Mouse (Mus musculus): ENCODE measurements around the gene Dlg3.

The Dlg3 gene

GRCm38 (mm10) chrX:100767181-100767884 lies at the start of gene Dlg3:
Gene Dlg3 (plus strand): TSS chrX:100767722.
- peak in 1 of 2 experiments; percentile 17 for DNase-seq

GRCm38 (mm10) chrX:100728947-100729346 lies 38.6 kb upstream of the Dlg3 start:
- peak; percentile 60 to 69 for DNase-seq

- peak; percentile 52 to 59 for DNase-seq
Measured at GRCm38 (mm10) chrX:100729665-100730188, 37.8 kb upstream of the Dlg3 start, which contains the start of gene Gdpd2. Gene Gdpd2 (plus strand): TSS chrX:100729873.

- DNase-seq = no peak
Measured at GRCm38 (mm10) chrX:100730266-100730665, 37.3 kb upstream of the Dlg3 start.

- peak; percentile 61 to 64 for DNase-seq
Measured at GRCm38 (mm10) chrX:100734359-100734758, 33.2 kb upstream of the Dlg3 start.

- DNase-seq = peak; percentile 66 to 81
Measured at GRCm38 (mm10) chrX:100738918-100739317, 28.6 kb upstream of the Dlg3 start.

GRCm38 (mm10) chrX:100739443-100739842 lies 28.1 kb upstream of the Dlg3 start:
- DNase-seq = no peak

- no peak for DNase-seq
Measured at GRCm38 (mm10) chrX:100740785-100741184, 26.7 kb upstream of the Dlg3 start.

- peak; percentile 35 to 71 for DNase-seq
Measured at GRCm38 (mm10) chrX:100741940-100742339, 25.6 kb upstream of the Dlg3 start.

GRCm38 (mm10) chrX:100765855-100766254 lies 1.7 kb upstream of the Dlg3 start:
- peak in 1 of 2 experiments; percentile 15 for DNase-seq

- DNase-seq = no peak
Measured at GRCm38 (mm10) chrX:100767885-100768626, 534 bp downstream of the Dlg3 start.

GRCm38 (mm10) chrX:100769281-100769680 lies 1.8 kb downstream of the Dlg3 start:
- no peak for DNase-seq

GRCm38 (mm10) chrX:100774341-100774811 lies 6.9 kb downstream of the Dlg3 start:
- DNase-seq = peak; percentile 61 to 86

- no peak for DNase-seq
Measured at GRCm38 (mm10) chrX:100775405-100775804, 7.9 kb downstream of the Dlg3 start.

- peak; percentile 55 to 71 for DNase-seq
Measured at GRCm38 (mm10) chrX:100776494-100776893, 9.0 kb downstream of the Dlg3 start.

GRCm38 (mm10) chrX:100776985-100777654 lies 9.6 kb downstream of the Dlg3 start:
- DNase-seq = peak; percentile 89

GRCm38 (mm10) chrX:100777655-100778234 lies 10.2 kb downstream of the Dlg3 start:
- DNase-seq = peak in 1 of 2 experiments; percentile 11

GRCm38 (mm10) chrX:100778397-100778796 lies 10.9 kb downstream of the Dlg3 start:
- DNase-seq = no peak

- no peak for DNase-seq
Measured at GRCm38 (mm10) chrX:100789322-100789721, 21.8 kb downstream of the Dlg3 start.

GRCm38 (mm10) chrX:100796041-100796740 lies 28.7 kb downstream of the Dlg3 start:
- no peak for DNase-seq

GRCm38 (mm10) chrX:100796741-100797090 lies 29.2 kb downstream of the Dlg3 start:
- no peak for DNase-seq

GRCm38 (mm10) chrX:100797370-100797769 lies 29.8 kb downstream of the Dlg3 start:
- no peak for DNase-seq
